Mouse (Mus musculus): Measurements from ENCODE around the gene Trpv2. TPM values are rescaled to one million over a fixed set of nuclear protein-coding genes. Genes with fewer than 3 reads are reported as not detected.
A peak's percentile ranks its signal among the peaks of the same experiment; 100 is the strongest.

The Trpv2 gene
- polyA plus RNA-seq, 1 experiment from 2014 or later = 3.9 TPM

DNA sequence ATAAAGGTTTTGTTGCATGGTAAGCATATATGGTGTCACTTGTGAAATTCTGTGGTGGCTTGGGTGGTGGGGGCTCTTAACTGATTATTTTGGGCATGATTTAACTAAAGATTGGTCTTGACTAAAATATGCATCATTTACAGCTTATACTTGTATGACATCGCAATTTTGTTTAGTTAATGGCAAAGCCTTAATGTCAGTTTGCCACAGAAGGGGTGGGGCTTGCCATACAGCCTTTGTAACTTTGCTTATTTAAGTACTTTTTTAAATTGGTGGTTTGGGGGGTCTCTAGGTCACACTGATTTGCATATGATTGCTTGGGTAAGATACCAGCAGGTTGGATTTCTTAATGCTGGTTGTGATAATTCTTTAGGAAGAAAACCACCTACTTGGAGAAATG is 21.1 kb upstream of the Trpv2 start:
- DNase-seq (no peak), ATAC-seq (ENCODE audit: insufficient read depth) (no peak)
- Histone ChIP-seq H3K9me3 (ENCODE audit: low read depth, low read length) (no peaks in the 10 kb centered on the region), H3K4me1 (ENCODE audit: insufficient read depth) (peaks cover 21% of the 10 kb centered on the region; the same call in 1 of the 2 replicates), H3K27ac (ENCODE audit: low read depth) (no peak overlapping the region), H3K4me3 (ENCODE audit: low read depth, low read length) (peak overlapping the region; percentile 55), H3K4me2 (peak overlapping the region; percentile 99), H3K36me3 (ENCODE audit: insufficient read depth) (peaks cover 27% of the 10 kb centered on the region), H3K9ac (peak overlapping the region; percentile 55), H3K27me3 (ENCODE audit: insufficient read depth, low read length) (no peaks in the 10 kb centered on the region)
- no peak for TF ChIP-seq CTCF (IDR thresholded peaks at IDR 0.05; ENCODE audit: low read depth)
- 14% methylated on average over 1 of the region's 1 CpGs for WGBS

- H3K27ac ChIP-seq (ENCODE audit: low read depth) = no peak overlapping the region
- WGBS = 70% methylated on average over 5 of the region's 5 CpGs
- no peaks in the 10 kb centered on the region for H3K9me3 ChIP-seq (ENCODE audit: low read depth, low read length)
- ATAC-seq (ENCODE audit: insufficient read depth) = no peak
- peaks cover 21% of the 10 kb centered on the region; the same call in 1 of the 2 replicates for H3K4me1 ChIP-seq (ENCODE audit: insufficient read depth)
- H3K4me3 ChIP-seq (ENCODE audit: low read depth, low read length) = peak overlapping the region; percentile 55
- H3K9ac ChIP-seq = peak overlapping the region; percentile 55
- H3K4me2 ChIP-seq = peak overlapping the region; percentile 99
- no peaks in the 10 kb centered on the region for H3K27me3 ChIP-seq (ENCODE audit: insufficient read depth, low read length)
- no peak for DNase-seq
- no peak for TF ChIP-seq CTCF (IDR thresholded peaks at IDR 0.05; ENCODE audit: low read depth)
- H3K36me3 ChIP-seq (ENCODE audit: insufficient read depth) = peaks cover 27% of the 10 kb centered on the region
Measured at GRCm38 (mm10) chr11:62553633-62554032, 20.7 kb upstream of the Trpv2 start.

- ATAC-seq (ENCODE audit: insufficient read depth) (no peak), DNase-seq (no peak)
- no peak overlapping the region for H3K27ac ChIP-seq (ENCODE audit: low read depth)
- H3K9me3 ChIP-seq (ENCODE audit: low read depth, low read length) = no peaks in the 10 kb centered on the region
- peaks cover 23% of the 10 kb centered on the region; the same call in 1 of the 2 replicates for H3K4me1 ChIP-seq (ENCODE audit: insufficient read depth)
- H3K36me3 ChIP-seq (ENCODE audit: insufficient read depth) = peaks cover 27% of the 10 kb centered on the region
- peak overlapping the region; percentile 99 for H3K4me2 ChIP-seq
- no peaks in the 10 kb centered on the region for H3K27me3 ChIP-seq (ENCODE audit: insufficient read depth, low read length)
- H3K4me3 ChIP-seq (ENCODE audit: low read depth, low read length) = peak overlapping the region; percentile 55
- WGBS = 72% methylated on average over 5 of the region's 5 CpGs
- no peak for TF ChIP-seq CTCF (IDR thresholded peaks at IDR 0.05; ENCODE audit: low read depth)
- 0 out of 2 replicates have a peak overlapping the region, but pooled peaks have one; percentile 55 for H3K9ac ChIP-seq
Measured at GRCm38 (mm10) chr11:62554163-62554855, 20.0 kb upstream of the Trpv2 start.

- no peaks in the 10 kb centered on the region for H3K27me3 ChIP-seq (ENCODE audit: insufficient read depth, low read length)
- H3K36me3 ChIP-seq (ENCODE audit: insufficient read depth) = peaks cover 27% of the 10 kb centered on the region
- H3K4me3 ChIP-seq (ENCODE audit: low read depth, low read length) = peak overlapping the region; percentile 55; the same call in 1 of the 2 replicates
- H3K27ac ChIP-seq (ENCODE audit: low read depth) = no peak overlapping the region
- DNase-seq = no peak
- H3K9ac ChIP-seq = no peak overlapping the region
- H3K9me3 ChIP-seq (ENCODE audit: low read depth, low read length) = no peaks in the 10 kb centered on the region
- peaks cover 16% of the 10 kb centered on the region; the same call in 1 of the 2 replicates for H3K4me1 ChIP-seq (ENCODE audit: insufficient read depth)
- ATAC-seq (ENCODE audit: insufficient read depth) = no peak
- H3K4me2 ChIP-seq = peak overlapping the region; percentile 99
- TF ChIP-seq CTCF (IDR thresholded peaks at IDR 0.05; ENCODE audit: low read depth) = no peak
Measured at GRCm38 (mm10) chr11:62554934-62555517, 19.3 kb upstream of the Trpv2 start.

GRCm38 (mm10) chr11:62555896-62556412 is 18.3 kb upstream of the Trpv2 start:
- Histone ChIP-seq H3K4me1 (ENCODE audit: insufficient read depth) (peaks cover 16% of the 10 kb centered on the region; the same call in 1 of the 2 replicates), H3K4me2 (no peak overlapping the region), H3K36me3 (ENCODE audit: insufficient read depth) (peaks cover 27% of the 10 kb centered on the region), H3K4me3 (ENCODE audit: low read depth, low read length) (no peak overlapping the region), H3K27ac (ENCODE audit: low read depth) (no peak overlapping the region), H3K9me3 (ENCODE audit: low read depth, low read length) (no peaks in the 10 kb centered on the region), H3K9ac (no peak overlapping the region), H3K27me3 (ENCODE audit: insufficient read depth, low read length) (no peaks in the 10 kb centered on the region)
- no peak for ATAC-seq (ENCODE audit: insufficient read depth)
- TF ChIP-seq CTCF (IDR thresholded peaks at IDR 0.05; ENCODE audit: low read depth) = no peak
- DNase-seq = no peak

DNA sequence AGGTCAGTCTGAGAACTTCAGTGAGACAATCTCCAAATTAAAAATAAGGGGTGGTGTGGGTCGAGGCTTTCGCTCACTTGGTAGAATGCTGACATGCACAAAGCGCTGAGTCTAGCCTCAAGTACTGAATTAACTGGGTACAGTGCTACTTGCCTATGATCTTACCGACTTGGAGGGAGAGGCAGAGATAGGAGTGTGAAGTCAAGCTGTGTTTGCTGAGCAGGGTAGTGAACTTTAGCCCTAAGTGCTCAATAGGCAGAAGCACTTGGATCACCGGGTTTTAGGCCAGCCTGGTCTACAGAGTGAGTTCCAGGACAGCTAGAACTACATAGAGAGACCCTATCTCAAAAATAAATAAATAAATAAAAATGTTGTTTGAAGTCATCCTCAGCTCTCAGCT is 17.1 kb upstream of the Trpv2 start:
- Histone ChIP-seq H3K9me3 (ENCODE audit: low read depth, low read length) (no peaks in the 10 kb centered on the region), H3K9ac (no peak overlapping the region), H3K27me3 (ENCODE audit: insufficient read depth, low read length) (no peaks in the 10 kb centered on the region), H3K4me3 (ENCODE audit: low read depth, low read length) (no peak overlapping the region), H3K4me2 (no peak overlapping the region), H3K4me1 (ENCODE audit: insufficient read depth) (peaks cover 16% of the 10 kb centered on the region; the same call in 1 of the 2 replicates), H3K27ac (ENCODE audit: low read depth) (no peak overlapping the region), H3K36me3 (ENCODE audit: insufficient read depth) (peaks cover 27% of the 10 kb centered on the region)
- DNase-seq (no peak), ATAC-seq (ENCODE audit: insufficient read depth) (no peak)
- 44% methylated on average over 5 of the region's 5 CpGs for WGBS
- no peak for TF ChIP-seq CTCF (IDR thresholded peaks at IDR 0.05; ENCODE audit: low read depth)

DNA sequence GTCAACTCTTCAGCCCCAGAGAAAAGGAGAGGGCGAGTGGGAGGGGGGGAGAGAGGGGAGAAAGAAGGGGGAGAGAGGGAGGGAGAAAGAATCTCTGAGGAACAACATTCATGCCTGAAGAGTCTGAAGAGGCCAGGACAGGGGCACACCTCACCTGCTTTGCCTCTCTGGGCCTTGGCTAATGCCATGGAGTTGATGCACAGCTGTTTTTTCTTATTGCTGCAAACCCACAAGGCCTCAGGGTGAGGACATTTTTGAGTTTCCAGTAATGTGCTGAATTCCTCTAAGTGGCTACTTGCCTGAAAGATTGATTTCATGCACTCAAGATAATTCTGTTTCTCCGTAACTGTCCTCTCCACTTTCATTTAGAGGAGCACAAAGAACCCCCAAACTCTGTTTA is 16.1 kb upstream of the Trpv2 start:
- ATAC-seq (ENCODE audit: insufficient read depth) = no peak
- H3K36me3 ChIP-seq (ENCODE audit: insufficient read depth) = peaks cover 24% of the 10 kb centered on the region
- no peak overlapping the region for H3K27ac ChIP-seq (ENCODE audit: low read depth)
- no peak overlapping the region for H3K4me3 ChIP-seq (ENCODE audit: low read depth, low read length)
- H3K4me1 ChIP-seq (ENCODE audit: insufficient read depth) = peaks cover 16% of the 10 kb centered on the region; the same call in 1 of the 2 replicates
- H3K27me3 ChIP-seq (ENCODE audit: insufficient read depth, low read length) = no peaks in the 10 kb centered on the region
- 47% methylated on average over 2 of the region's 2 CpGs for WGBS
- no peak for TF ChIP-seq CTCF (IDR thresholded peaks at IDR 0.05; ENCODE audit: low read depth)
- no peak overlapping the region for H3K9ac ChIP-seq
- DNase-seq = no peak
- H3K4me2 ChIP-seq = no peak overlapping the region
- H3K9me3 ChIP-seq (ENCODE audit: low read depth, low read length) = no peaks in the 10 kb centered on the region
